Comparison of ENCODE assay signal across 8 mouse cellular contexts in genomic region chr10:81417227-81418215, GRCm38 (mm10). TPM values are rescaled to one million over a fixed set of nuclear protein-coding genes. Genes with fewer than 3 reads are reported as not detected.
DNase-seq lines count a peak whose midpoint lies in the region; ATAC-seq and TF ChIP-seq lines count a peak whose summit lies in the region.

No protein-coding gene starts in this region.

- H3K27me3 ChIP-seq in cerebellum, adult 2 months (ENCODE audit: control insufficient read depth, insufficient read depth, low read length) = no peaks in the 10 kb centered on the region
- H3K27me3 ChIP-seq in C2C12 (ENCODE audit: control insufficient read depth, insufficient read depth, insufficient read length) = no peaks in the 10 kb centered on the region
- H3K27me3 ChIP-seq in forebrain, embryonic 14.5 days (replicated peaks; ENCODE audit: control insufficient read depth, insufficient read depth, low read length) = no peaks in the 10 kb centered on the region
- H3K27me3 ChIP-seq in limb, embryonic 10.5 days (ENCODE audit: low read depth, poor library complexity, severe bottlenecking) = peaks cover 26% of the 10 kb centered on the region
- H3K27me3 ChIP-seq in neural tube, embryonic 14.5 days (ENCODE audit: control insufficient read depth, insufficient read depth, low read length) = no peaks in the 10 kb centered on the region

- TF ChIP-seq CTCF in cerebellum, adult 2 months (IDR thresholded peaks at IDR 0.05; ENCODE audit: borderline replicate concordance, insufficient read depth, low read depth, low read length) = no peak
- no peak for TF ChIP-seq CTCF in C2C12 (IDR thresholded peaks at IDR 0.05; ENCODE audit: control insufficient read depth, insufficient read depth, insufficient read length)

- H3ac ChIP-seq in C2C12 (ENCODE audit: control insufficient read depth, insufficient read length, low read depth) = peak overlapping the region; percentile 59

- H3K9ac ChIP-seq in forebrain, embryonic 14.5 days (ENCODE audit: low read length) = peak overlapping the region; percentile 48
- H3K9ac ChIP-seq in neural tube, embryonic 14.5 days (replicated peaks; ENCODE audit: low read depth, low read length) = 0 out of 2 replicates have a peak overlapping the region, but pooled peaks have one; percentile 7

- peaks cover 87% of the 10 kb centered on the region for H3K36me3 ChIP-seq in C2C12 (ENCODE audit: control insufficient read depth, insufficient read depth)
- peaks cover 15% of the 10 kb centered on the region for H3K36me3 ChIP-seq in forebrain, embryonic 14.5 days (ENCODE audit: control insufficient read depth, insufficient read depth, low read length)
- H3K36me3 ChIP-seq in limb, embryonic 10.5 days = peaks cover 8% of the 10 kb centered on the region; the same call in 1 of the 2 replicates
- H3K36me3 ChIP-seq in neural tube, embryonic 14.5 days (ENCODE audit: control insufficient read depth, insufficient read depth, low read length) = peaks cover 4% of the 10 kb centered on the region; the same call in 1 of the 2 replicates

- H3K4me1 ChIP-seq in cerebellum, adult 2 months (ENCODE audit: control insufficient read depth, insufficient read depth, low read length) = peaks cover 94% of the 10 kb centered on the region
- H3K4me1 ChIP-seq in forebrain, embryonic 14.5 days (ENCODE audit: control insufficient read depth, insufficient read depth, low read length) = peaks cover 34% of the 10 kb centered on the region
- H3K4me1 ChIP-seq in limb, embryonic 10.5 days = peaks cover 76% of the 10 kb centered on the region
- H3K4me1 ChIP-seq in neural tube, embryonic 14.5 days (ENCODE audit: control insufficient read depth, insufficient read depth, low read length) = peaks cover 24% of the 10 kb centered on the region; the same call in 1 of the 2 replicates

- TF ChIP-seq POLR2A in cerebellum, adult 2 months (IDR thresholded peaks at IDR 0.05; ENCODE audit: borderline replicate concordance, insufficient read depth, low read length) = no peak

- H3K4me3 ChIP-seq in cerebellum, adult 2 months (replicated peaks; ENCODE audit: insufficient read depth, low read depth, low read length) = peak overlapping the region; percentile 17
- H3K4me3 ChIP-seq in C2C12 (ENCODE audit: insufficient read depth, poor library complexity, severe bottlenecking) = no peak overlapping the region
- peak overlapping the region; percentile 15 for H3K4me3 ChIP-seq in forebrain, embryonic 14.5 days (ENCODE audit: low read depth, low read length)
- H3K4me3 ChIP-seq in limb, embryonic 10.5 days = peak overlapping the region; percentile 50
- no peak overlapping the region for H3K4me3 ChIP-seq in neural tube, embryonic 14.5 days (ENCODE audit: low read depth, low read length)

- DNase-seq in cerebellum, adult 2 months = peak in 1 of 2 experiments; percentile 36
- DNase-seq in cerebellum, postnatal 4 days (ENCODE audit: low spot score in 2 of 2) = no peak
- no peak for DNase-seq in forebrain, embryonic 14.5 days (ENCODE audit: low spot score)
- DNase-seq in limb, embryonic 10.5 days (ENCODE audit: low spot score) = no peak
- no peak for DNase-seq in right cerebral cortex, adult 2 months (ENCODE audit: low spot score in 2 of 2)
- DNase-seq in layer of hippocampus, postnatal 14 days (ENCODE audit: low spot score in 2 of 2) = no peak

- WGBS in cerebellum, adult 2 months = 14% methylated on average over 12 of the region's 12 CpGs
- 45% methylated on average over 11 of the region's 12 CpGs for WGBS in forebrain, embryonic 14.5 days
- WGBS in limb, embryonic 10.5 days = 43% methylated on average over 12 of the region's 12 CpGs
- 46% methylated on average over 12 of the region's 12 CpGs for WGBS in neural tube, embryonic 14.5 days

- H3K9me3 ChIP-seq in forebrain, embryonic 14.5 days (replicated peaks; ENCODE audit: control insufficient read depth, low read length) = no peaks in the 10 kb centered on the region
- no peaks in the 10 kb centered on the region for H3K9me3 ChIP-seq in limb, embryonic 10.5 days (replicated peaks)
- H3K9me3 ChIP-seq in neural tube, embryonic 14.5 days (ENCODE audit: control insufficient read depth, low read length) = no peaks in the 10 kb centered on the region

- peaks cover 100% of the 10 kb centered on the region for H3K79me2 ChIP-seq in C2C12 (ENCODE audit: control insufficient read depth, insufficient read depth)

- peaks cover 93% of the 10 kb centered on the region for H3K79me3 ChIP-seq in C2C12 (ENCODE audit: low read depth)

- H3K27ac ChIP-seq in cerebellum, adult 2 months (ENCODE audit: insufficient read depth, low read length) = peak overlapping the region; percentile 95
- peak overlapping the region; percentile 90 for H3K27ac ChIP-seq in forebrain, embryonic 14.5 days (ENCODE audit: low read depth, low read length)
- H3K27ac ChIP-seq in limb, embryonic 10.5 days = peak overlapping the region; percentile 89
- peak overlapping the region; percentile 31 for H3K27ac ChIP-seq in neural tube, embryonic 14.5 days (ENCODE audit: low read depth, low read length)

- H3K4me2 ChIP-seq in forebrain, embryonic 14.5 days (ENCODE audit: low read length) = peak overlapping the region; percentile 45
- H3K4me2 ChIP-seq in neural tube, embryonic 14.5 days (ENCODE audit: low read depth, low read length) = peak overlapping the region; percentile 39

- ATAC-seq in forebrain, embryonic 14.5 days = no peak
- no peak for ATAC-seq in neural tube, embryonic 14.5 days (ENCODE audit: low read depth)

TF ChIP-seq in C2C12, 6 proteins besides CTCF, POLR2A, EP300 and RAD21:
- no peak for TF ChIP-seq MYOD1 (IDR thresholded peaks at IDR 0.05; ENCODE audit: control insufficient read depth, insufficient read length, low read depth)
- no peak for TF ChIP-seq FOSL1 (IDR thresholded peaks at IDR 0.05; ENCODE audit: insufficient read depth, low read length, poor library complexity, severe bottlenecking)
- TF ChIP-seq USF1 (IDR thresholded peaks at IDR 0.05; ENCODE audit: low read depth) = no peak
- TF ChIP-seq CEBPB (IDR thresholded peaks at IDR 0.05; ENCODE audit: low read depth) = no peak
- no peak for TF ChIP-seq MAX (IDR thresholded peaks at IDR 0.05)
- no peak for TF ChIP-seq MYOG (IDR thresholded peaks at IDR 0.05; ENCODE audit: control insufficient read depth, extremely low read depth, insufficient read length)
TF ChIP-seq in C2C12: peak in this region for 0.

RNA-seq across cellular contexts. Expression of gene Smim24, which starts 24.7 kb away (rescaled TPM):
- polyA plus RNA-seq in cerebellum, adult 2 months (2012; rRNA removed) = 1.2 and 1.7 TPM in 2 replicates
- 0.32 TPM for polyA plus RNA-seq in C2C12 (2012; fragmentation: generic; extraction: Trizol)
- polyA plus RNA-seq in forebrain, embryonic 14.5 days (2014; fragmentation: Nextera tagmentation; extraction: Ambion mirVana) = 1.5 and 2.0 TPM in 2 replicates
- 1.9 and 2.9 TPM in 2 replicates for polyA plus RNA-seq in limb, embryonic 10.5 days (2016; fragmentation: Nextera tagmentation; extraction: Ambion mirVana)
- 1.3 and 2.0 TPM in 2 replicates for polyA plus RNA-seq in neural tube, embryonic 14.5 days (2014; fragmentation: Nextera tagmentation; extraction: Ambion mirVana)
- total RNA-seq in layer of hippocampus, postnatal 14 days (2021) = 1 to 10 TPM; 1.1 to 1.5 TPM

RNA-seq across cellular contexts. Expression of gene Gm48552, which starts 28.7 kb away (rescaled TPM):
- 10.7 and 13.8 TPM in 2 replicates for polyA plus RNA-seq in cerebellum, adult 2 months (2012; rRNA removed)
- polyA plus RNA-seq in C2C12 (2012; fragmentation: generic; extraction: Trizol) = 0.20 TPM
- 0.65 and 0.69 TPM in 2 replicates for polyA plus RNA-seq in forebrain, embryonic 14.5 days (2014; fragmentation: Nextera tagmentation; extraction: Ambion mirVana)
- polyA plus RNA-seq in limb, embryonic 10.5 days (2016; fragmentation: Nextera tagmentation; extraction: Ambion mirVana) = 1.4 and 1.5 TPM in 2 replicates
- 2.0 and 4.4 TPM in 2 replicates for polyA plus RNA-seq in neural tube, embryonic 14.5 days (2014; fragmentation: Nextera tagmentation; extraction: Ambion mirVana)
- total RNA-seq in layer of hippocampus, postnatal 14 days (2021) = 1 to 10 TPM; 2.8 to 5.4 TPM

RNA-seq across cellular contexts. Expression of gene Gm48551, which starts 33.3 kb away (rescaled TPM):
- polyA plus RNA-seq in cerebellum, adult 2 months (2012; rRNA removed) = 10.2 and 10.8 TPM in 2 replicates
- polyA plus RNA-seq in C2C12 (2012; fragmentation: generic; extraction: Trizol) = 1.7 TPM
- polyA plus RNA-seq in forebrain, embryonic 14.5 days (2014; fragmentation: Nextera tagmentation; extraction: Ambion mirVana) = 3.6 and 4.8 TPM in 2 replicates
- polyA plus RNA-seq in limb, embryonic 10.5 days (2016; fragmentation: Nextera tagmentation; extraction: Ambion mirVana) = 3.8 and 4.2 TPM in 2 replicates
- polyA plus RNA-seq in neural tube, embryonic 14.5 days (2014; fragmentation: Nextera tagmentation; extraction: Ambion mirVana) = 4.3 and 6.3 TPM in 2 replicates
- 1 to 10 TPM; 3.1 to 4.5 TPM for total RNA-seq in layer of hippocampus, postnatal 14 days (2021)

RNA-seq across cellular contexts. Expression of gene Dohh, which starts 33.3 kb away (rescaled TPM):
- 87.7 and 93.1 TPM in 2 replicates for polyA plus RNA-seq in cerebellum, adult 2 months (2012; rRNA removed)
- polyA plus RNA-seq in C2C12 (2012; fragmentation: generic; extraction: Trizol) = 148 TPM
- 78.7 and 78.8 TPM in 2 replicates for polyA plus RNA-seq in forebrain, embryonic 14.5 days (2014; fragmentation: Nextera tagmentation; extraction: Ambion mirVana)
- 101 and 115 TPM in 2 replicates for polyA plus RNA-seq in limb, embryonic 10.5 days (2016; fragmentation: Nextera tagmentation; extraction: Ambion mirVana)
- 61.0 and 68.0 TPM in 2 replicates for polyA plus RNA-seq in neural tube, embryonic 14.5 days (2014; fragmentation: Nextera tagmentation; extraction: Ambion mirVana)
- total RNA-seq in layer of hippocampus, postnatal 14 days (2021) = 10 to 100 TPM; 73.7 to 74.3 TPM

RNA-seq across cellular contexts. Expression of gene Nfic, which starts 37.9 kb away (rescaled TPM):
- 103 and 108 TPM in 2 replicates for polyA plus RNA-seq in cerebellum, adult 2 months (2012; rRNA removed)
- 86.7 TPM for polyA plus RNA-seq in C2C12 (2012; fragmentation: generic; extraction: Trizol)
- 16.6 and 17.9 TPM in 2 replicates for polyA plus RNA-seq in forebrain, embryonic 14.5 days (2014; fragmentation: Nextera tagmentation; extraction: Ambion mirVana)
- 9.3 and 19.8 TPM in 2 replicates for polyA plus RNA-seq in limb, embryonic 10.5 days (2016; fragmentation: Nextera tagmentation; extraction: Ambion mirVana)
- 21.9 and 25.0 TPM in 2 replicates for polyA plus RNA-seq in neural tube, embryonic 14.5 days (2014; fragmentation: Nextera tagmentation; extraction: Ambion mirVana)
- 10 to 100 TPM; 66.7 to 70.9 TPM for total RNA-seq in layer of hippocampus, postnatal 14 days (2021)

Comparison
In these comparisons a context has a peak if more than half of its experiments do, and no peak if none do; other contexts are left out.
1. H3K27ac ChIP-seq: peak in every context shown above with its lines; median percentile 95 in cerebellum, adult 2 months; 90 in forebrain, embryonic 14.5 days; 89 in limb, embryonic 10.5 days; 31 in neural tube, embryonic 14.5 days.
2. H3K4me3 ChIP-seq: peak in cerebellum, adult 2 months (single experiment), forebrain, embryonic 14.5 days (single experiment) and limb, embryonic 10.5 days (single experiment); none in C2C12 (single experiment) and neural tube, embryonic 14.5 days (single experiment).